Mouse (Mus musculus) ovary, postnatal 36 days (tissue): ENCODE measurements around the gene Zfp385b.

Source experiments
- DNase-seq: peaks from one replicate; pipeline ENCODE4 v3.0.0; 2022; ENCODE audit warnings: low spot score, mixed read lengths

The Zfp385b gene

DNA sequence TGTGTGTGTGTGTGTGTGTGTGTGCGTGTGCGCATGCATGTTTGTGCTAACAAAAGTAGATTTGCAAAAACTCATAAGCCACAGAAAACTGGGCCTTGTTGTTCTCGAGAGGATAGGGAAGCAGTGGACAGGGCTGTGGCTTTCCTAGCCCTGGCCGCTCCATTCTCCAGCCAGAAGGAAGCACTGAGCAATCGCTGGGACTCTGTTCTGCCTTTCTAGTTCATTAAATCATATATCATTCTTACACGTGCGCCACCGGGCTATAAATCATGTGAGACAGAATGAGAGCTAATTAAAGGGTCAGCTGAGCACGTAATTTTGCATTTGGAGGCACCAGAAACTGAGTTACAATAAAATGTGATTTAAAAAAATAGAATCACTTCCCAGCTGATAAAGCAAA, 29.1 kb downstream of the Zfp385b start:
- DNase-seq = no peak

- no peak for DNase-seq
Measured at GRCm38 (mm10) chr2:77781390-77781789, 38.0 kb downstream of the Zfp385b start.

GRCm38 (mm10) chr2:77777781-77778180, 41.7 kb downstream of the Zfp385b start:
- no peak for DNase-seq

GRCm38 (mm10) chr2:77777047-77777686, 42.3 kb downstream of the Zfp385b start:
- DNase-seq = no peak

- no peak for DNase-seq
Measured at GRCm38 (mm10) chr2:77775247-77775880, 44.1 kb downstream of the Zfp385b start.

DNA sequence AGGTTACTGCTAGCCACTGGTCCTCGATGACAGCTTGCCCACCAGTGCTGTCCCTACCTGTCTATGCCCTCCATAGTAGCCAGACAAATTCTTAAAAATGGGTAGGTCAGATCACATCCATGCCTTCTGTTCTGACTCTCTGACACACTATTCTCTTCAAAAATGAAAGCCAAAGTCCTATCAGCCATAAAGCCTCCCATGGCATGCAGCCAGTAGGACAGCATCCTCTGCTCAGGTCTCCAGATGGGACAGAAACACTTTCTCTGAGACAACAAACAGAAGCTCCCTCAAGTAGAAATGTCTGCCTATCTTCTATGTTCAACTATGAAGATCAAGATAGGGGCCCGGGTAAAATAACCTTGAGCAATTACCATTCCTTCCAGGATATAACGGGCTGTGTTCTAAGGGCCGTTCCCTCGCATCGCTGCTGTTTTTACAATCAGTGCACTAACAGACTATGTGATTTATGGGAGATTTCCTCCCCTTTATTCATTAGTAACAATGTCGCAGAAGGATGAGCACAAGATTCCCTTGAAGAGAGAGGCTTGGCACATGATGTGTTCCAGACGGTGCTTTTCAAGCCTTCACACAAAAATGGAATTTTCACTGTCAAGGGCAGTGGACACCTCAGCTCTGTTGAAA, 49.3 kb downstream of the Zfp385b start:
- no peak for DNase-seq

DNA sequence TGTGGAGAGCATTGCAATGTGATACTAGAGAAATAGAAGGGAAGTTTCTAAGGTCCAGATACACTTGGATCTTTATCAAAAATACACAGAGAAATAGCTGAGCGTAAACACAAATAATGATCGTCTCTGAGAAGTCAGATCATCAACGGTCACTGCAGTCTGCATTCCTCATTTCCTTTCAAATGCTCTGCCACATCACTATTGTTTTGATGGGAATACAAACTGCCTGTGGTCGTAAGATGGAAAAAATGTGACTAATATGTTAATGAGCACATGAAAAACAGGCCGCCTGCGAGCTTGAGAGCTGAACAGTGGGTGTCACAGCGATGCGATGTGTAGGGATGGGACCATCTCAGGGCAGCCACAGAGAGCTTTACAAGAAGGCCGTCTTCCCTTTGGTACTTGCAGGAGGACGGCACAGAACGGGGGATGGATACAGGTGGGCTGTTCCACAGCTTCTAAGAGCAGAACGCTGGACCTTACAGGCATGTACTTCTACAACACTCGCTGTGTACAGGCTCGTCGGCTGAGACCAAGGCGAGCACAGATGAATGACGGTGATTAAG, 51.0 kb downstream of the Zfp385b start:
- no peak for DNase-seq

DNA sequence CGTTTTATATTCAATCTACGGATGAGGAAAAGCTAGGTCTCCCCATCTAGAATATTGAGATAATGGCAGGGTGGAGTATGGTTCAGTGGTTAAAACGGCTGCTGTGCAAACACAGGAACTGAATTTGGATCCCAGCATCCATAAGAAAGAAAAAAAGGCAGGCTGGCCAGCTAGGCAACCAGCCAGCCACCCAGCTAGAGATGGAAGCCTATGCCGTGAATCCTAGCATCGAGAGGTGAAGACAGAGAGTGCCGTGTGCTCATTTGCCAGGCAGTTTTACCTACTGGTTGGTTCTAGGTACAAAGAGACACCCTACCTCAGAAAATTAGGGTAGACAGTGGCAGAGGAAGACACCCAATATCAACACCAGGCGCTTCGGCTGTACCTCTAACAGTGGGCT, 57.5 kb downstream of the Zfp385b start:
- no peak for DNase-seq

DNA sequence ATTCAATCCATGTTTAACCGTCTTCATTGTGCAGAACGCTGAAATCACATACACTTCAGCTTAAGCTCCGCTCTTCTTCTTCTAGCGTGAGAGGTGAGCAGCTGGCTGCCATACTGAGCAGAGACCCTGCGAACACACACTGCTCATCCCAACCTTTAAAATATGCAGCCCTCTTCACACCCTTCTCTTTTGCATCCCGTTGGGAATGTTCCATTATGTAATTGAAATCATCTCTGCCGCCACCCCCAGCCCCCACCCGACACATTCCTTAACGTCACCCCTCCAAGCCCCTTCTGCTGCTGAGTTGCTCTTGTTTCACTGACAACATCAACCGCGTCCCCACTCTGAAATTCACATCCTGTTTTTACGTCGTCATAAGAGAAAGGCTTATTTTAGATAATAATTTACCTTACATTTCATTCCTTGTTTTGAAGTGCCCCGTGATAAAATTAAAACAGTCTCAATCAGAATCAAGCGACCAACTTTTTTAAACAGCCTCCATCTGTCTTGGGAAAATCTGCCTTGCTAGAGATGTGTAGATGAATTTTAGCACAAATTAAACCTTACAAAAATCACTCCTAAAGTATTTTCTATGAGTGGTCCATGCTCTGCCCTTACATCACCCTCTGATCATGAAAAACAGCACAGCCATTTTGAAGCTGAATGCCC, 60.9 kb downstream of the Zfp385b start:
- DNase-seq = no peak

DNA sequence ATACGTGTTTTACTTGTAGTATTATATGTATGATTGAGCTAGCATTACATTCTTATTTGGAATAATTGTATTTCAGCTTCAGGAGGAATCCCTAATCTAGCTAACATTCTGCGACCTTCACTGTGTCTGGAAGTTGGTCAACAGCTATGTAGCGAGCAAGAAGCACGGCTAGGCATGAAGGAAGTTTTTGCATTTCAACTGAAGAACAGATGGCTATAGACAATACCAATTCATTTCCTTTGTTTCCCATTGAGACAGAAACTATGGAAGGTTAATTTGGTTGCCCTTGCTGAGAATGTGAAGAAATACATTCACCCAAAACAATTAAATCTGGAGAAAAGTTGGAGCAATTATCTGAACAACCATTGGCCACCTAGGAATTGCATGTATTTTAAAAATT, 66.9 kb downstream of the Zfp385b start:
- no peak for DNase-seq

DNA sequence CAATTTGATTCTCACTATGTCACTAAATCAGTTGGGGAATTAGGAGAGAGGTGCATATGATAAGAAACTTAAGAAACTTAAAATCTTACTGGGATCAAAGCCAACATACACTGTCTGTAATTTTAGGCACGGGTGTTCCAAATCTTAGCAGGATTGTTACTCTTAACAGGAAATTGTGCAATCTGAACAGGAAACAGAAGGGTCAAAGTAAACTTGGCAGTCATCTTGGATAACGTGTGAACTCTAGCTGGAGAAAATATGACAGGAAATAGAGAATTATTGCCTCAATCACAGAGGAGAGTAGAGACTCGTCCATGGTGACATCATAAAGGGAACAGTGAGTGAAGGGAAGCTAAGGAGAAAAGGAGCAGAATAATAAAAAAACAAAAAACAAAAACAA, 69.8 kb downstream of the Zfp385b start:
- DNase-seq = no peak

DNA sequence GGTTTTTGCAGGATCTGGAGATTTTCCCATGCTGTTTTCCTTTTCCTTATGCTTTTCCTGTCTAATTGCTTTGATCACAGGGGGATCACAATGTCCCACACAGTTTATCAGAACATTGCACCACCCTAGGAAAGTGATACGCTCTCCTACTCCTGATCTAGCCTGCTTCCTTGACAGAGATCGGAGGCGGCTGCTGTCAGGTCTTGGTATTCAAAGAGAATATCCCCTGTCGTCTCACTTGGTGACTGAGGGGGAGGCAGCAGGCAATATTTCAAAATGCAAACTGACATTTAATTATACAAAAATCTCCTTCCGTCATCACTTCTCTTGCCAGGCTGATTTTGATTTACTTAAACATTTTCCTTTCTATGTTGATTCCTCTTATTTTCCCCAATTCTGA, 73.0 kb downstream of the Zfp385b start:
- no peak for DNase-seq

GRCm38 (mm10) chr2:77745246-77745645, 74.2 kb downstream of the Zfp385b start:
- DNase-seq = no peak

DNA sequence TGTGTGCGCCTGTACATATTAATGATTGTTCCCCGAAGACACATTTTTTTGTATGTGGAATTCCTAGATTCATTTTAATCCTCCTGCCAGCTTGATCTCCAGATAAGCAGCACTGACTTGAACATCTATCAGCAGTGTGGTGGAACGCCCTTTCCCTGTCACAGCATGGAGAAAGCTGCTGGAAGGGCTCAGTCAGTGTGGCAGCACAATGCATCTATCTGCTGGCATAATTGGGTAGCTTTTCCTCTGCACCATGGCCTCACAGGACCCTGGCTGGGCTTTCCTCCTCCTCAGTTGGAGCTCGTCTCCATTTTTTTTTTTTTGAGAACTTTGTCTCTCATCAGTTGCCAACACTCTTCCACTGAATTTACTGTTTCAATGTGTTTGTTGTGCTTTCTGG, 77.1 kb downstream of the Zfp385b start:
- DNase-seq = no peak

GRCm38 (mm10) chr2:77730196-77730595, 89.2 kb downstream of the Zfp385b start:
- DNase-seq = no peak

DNA sequence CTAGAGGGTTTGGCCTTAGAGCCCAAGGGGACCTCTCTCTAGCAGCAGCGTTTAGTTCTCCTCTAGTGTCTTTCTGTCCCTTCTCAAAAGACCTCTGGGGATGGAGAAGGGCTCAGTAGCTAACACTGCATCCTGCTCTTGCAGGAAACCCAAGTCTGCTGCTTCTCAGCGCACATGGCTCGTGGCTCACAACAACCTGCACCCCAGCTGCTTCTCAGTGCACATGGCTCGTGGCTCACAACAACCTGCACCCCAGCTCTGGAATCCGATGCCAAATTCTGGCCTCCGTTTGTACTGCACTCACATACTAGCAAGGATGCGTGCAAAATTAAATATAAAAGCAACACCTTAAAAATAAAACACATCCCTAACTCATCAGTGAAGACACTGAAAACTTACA, 92.6 kb downstream of the Zfp385b start:
- DNase-seq = no peak

DNA sequence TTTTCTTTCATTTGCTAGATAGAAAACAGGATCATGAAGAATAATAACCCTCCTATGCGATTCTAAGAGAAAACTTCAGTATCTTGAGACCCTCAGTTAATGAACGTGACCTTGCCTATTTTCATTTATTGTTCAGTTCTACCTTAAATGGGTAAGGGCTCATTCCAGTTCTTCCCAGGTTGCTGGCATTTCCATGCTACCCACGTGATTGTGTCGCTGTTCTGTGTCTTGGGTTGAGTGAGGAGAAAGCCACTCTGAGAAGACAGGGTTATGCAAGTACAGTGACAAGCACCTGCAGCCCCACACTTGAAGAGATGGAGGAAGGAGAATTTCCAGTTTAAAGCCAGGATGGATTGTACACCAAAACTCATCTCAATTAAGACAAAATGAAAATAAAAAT, 98.6 kb downstream of the Zfp385b start:
- no peak for DNase-seq

- DNase-seq = no peak
Measured at GRCm38 (mm10) chr2:77716367-77716766, 103.1 kb downstream of the Zfp385b start.

GRCm38 (mm10) chr2:77713886-77714285, 105.6 kb downstream of the Zfp385b start:
- no peak for DNase-seq

- no peak for DNase-seq
Measured at GRCm38 (mm10) chr2:77711751-77712150, 107.7 kb downstream of the Zfp385b start.

- no peak for DNase-seq
Measured at GRCm38 (mm10) chr2:77709206-77709794, 110.1 kb downstream of the Zfp385b start.

GRCm38 (mm10) chr2:77707138-77707537, 112.3 kb downstream of the Zfp385b start:
- no peak for DNase-seq
